ENCODE assay signal across 24 mouse cellular contexts in the genomic region with DNA sequence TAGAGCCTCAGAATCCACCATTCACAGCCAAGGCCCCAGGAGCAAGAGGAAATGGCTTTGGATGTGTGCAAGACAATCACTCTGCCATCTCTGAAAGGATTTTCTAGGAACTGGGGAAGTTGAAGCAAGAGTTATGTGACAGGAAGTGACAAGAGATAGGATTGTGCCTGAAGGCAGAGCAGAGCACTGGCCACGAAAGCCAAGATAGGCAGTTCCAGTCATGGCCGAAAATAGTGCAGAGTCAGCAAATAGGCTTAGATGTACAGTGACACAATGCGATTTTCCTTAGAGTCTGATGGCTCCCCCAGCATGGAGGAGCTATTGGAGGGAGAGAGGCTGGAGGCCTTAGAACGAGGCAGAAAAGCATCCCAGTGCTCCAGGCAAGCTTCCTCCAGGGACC.
DNase-seq lines count a peak whose midpoint lies in the region; ATAC-seq and TF ChIP-seq lines count a peak whose summit lies in the region.
"Had no signal": no experiment of that assay in that cellular context is flagged by ENCODE, and none has a peak within 500 bp of the region (broad histone marks: within the 10 kb centered on the region; RNA-seq: fewer than 3 reads in every experiment).

No protein-coding gene starts in this region.

- no peak overlapping the region for H3K4me2 ChIP-seq in heart, embryonic 12.5 days
- no peak overlapping the region for H3K4me2 ChIP-seq in heart, embryonic 11.5 days
- H3K4me2 ChIP-seq in lung, embryonic 14.5 days, result no peak overlapping the region
- no peak overlapping the region for H3K4me2 ChIP-seq in liver, embryonic 16.5 days (ENCODE audit: low read depth, low read length)
- H3K4me2 ChIP-seq: hindbrain, embryonic 14.5 days had no signal

- H3K27ac ChIP-seq in heart, embryonic 12.5 days (ENCODE audit: poor library complexity, severe bottlenecking), result no peak overlapping the region
- H3K27ac ChIP-seq in heart, embryonic 11.5 days (ENCODE audit: low read depth, low read length), result no peak overlapping the region
- no peak overlapping the region for H3K27ac ChIP-seq in lung, embryonic 14.5 days (ENCODE audit: low read depth)
- no peak overlapping the region for H3K27ac ChIP-seq in MEL (ENCODE audit: control insufficient read depth, low read depth, low read length)
- H3K27ac ChIP-seq in liver, embryonic 16.5 days (ENCODE audit: low read length), result no peak overlapping the region
- H3K27ac ChIP-seq: gastrocnemius, adult 2 months; hindbrain, embryonic 14.5 days had no signal

- no peak for TF ChIP-seq RAD21 in MEL (IDR thresholded peaks at IDR 0.05; ENCODE audit: low read depth, low read length)

- peaks cover 59% of the 10 kb centered on the region for H3K4me1 ChIP-seq in heart, embryonic 12.5 days (replicated peaks)
- H3K4me1 ChIP-seq in heart, embryonic 11.5 days (ENCODE audit: control insufficient read depth, insufficient read depth, low read length), result peaks cover 31% of the 10 kb centered on the region
- H3K4me1 ChIP-seq in lung, embryonic 14.5 days (ENCODE audit: insufficient read depth), result 0 out of 2 replicates have a peak, but pooled peaks cover 13% of the 10 kb centered on the region
- no peaks in the 10 kb centered on the region for H3K4me1 ChIP-seq in MEL (ENCODE audit: control insufficient read depth in 1 of 2, insufficient read depth in 2 of 2, low read length in 2 of 2)
- H3K4me1 ChIP-seq in liver, embryonic 16.5 days (ENCODE audit: control insufficient read depth, low read depth, low read length), result no peaks in the 10 kb centered on the region

- no peak for TF ChIP-seq CTCF in lung, embryonic 14.5 days (IDR thresholded peaks at IDR 0.05; ENCODE audit: low read depth)
- TF ChIP-seq CTCF in MEL (IDR thresholded peaks at IDR 0.05 in 2 of 3, conservative IDR thresholded peaks at IDR 0.05 in 1 of 3; ENCODE audit: control insufficient read depth in 1 of 3, insufficient read depth in 1 of 3, low read depth in 2 of 3, low read length in 3 of 3, poor library complexity in 1 of 3, severe bottlenecking in 1 of 3), result no peak

- WGBS in heart, embryonic 12.5 days, result 46% methylated on average over 4 of the region's 4 CpGs
- WGBS in heart, embryonic 11.5 days (ENCODE audit: insufficient replicate concordance), result 49% methylated on average over 4 of the region's 4 CpGs
- 54% methylated on average over 4 of the region's 4 CpGs for WGBS in lung, embryonic 14.5 days
- WGBS in liver, embryonic 16.5 days (ENCODE audit: insufficient replicate concordance), result 25% methylated on average over 4 of the region's 4 CpGs

- no peaks in the 10 kb centered on the region for H3K36me3 ChIP-seq in heart, embryonic 12.5 days
- H3K36me3 ChIP-seq in heart, embryonic 11.5 days (ENCODE audit: control insufficient read depth, insufficient read depth, low read length), result no peaks in the 10 kb centered on the region
- no peaks in the 10 kb centered on the region for H3K36me3 ChIP-seq in lung, embryonic 14.5 days (ENCODE audit: insufficient read depth)
- no peaks in the 10 kb centered on the region for H3K36me3 ChIP-seq in MEL (ENCODE audit: control insufficient read depth in 1 of 2, insufficient read depth in 2 of 2, low read length in 2 of 2)
- no peaks in the 10 kb centered on the region for H3K36me3 ChIP-seq in liver, embryonic 16.5 days (ENCODE audit: control insufficient read depth, insufficient read depth)
- H3K36me3 ChIP-seq: G1E had no signal

- H3K4me3 ChIP-seq in heart, embryonic 12.5 days, result no peak overlapping the region
- H3K4me3 ChIP-seq in heart, embryonic 11.5 days (ENCODE audit: low read depth, low read length), result no peak overlapping the region
- no peak overlapping the region for H3K4me3 ChIP-seq in lung, embryonic 14.5 days (ENCODE audit: low read depth, low read length)
- no peak overlapping the region for H3K4me3 ChIP-seq in MEL (ENCODE audit: control insufficient read depth in 1 of 2, insufficient read depth in 1 of 2, low read depth in 2 of 2, low read length in 2 of 2)
- H3K4me3 ChIP-seq in liver, embryonic 16.5 days (ENCODE audit: low read depth, low read length), result no peak overlapping the region
- H3K4me3 ChIP-seq: gastrocnemius, adult 2 months; megakaryocyte, embryonic 14.5 days had no signal

- no peak overlapping the region for H3K9ac ChIP-seq in heart, embryonic 12.5 days
- H3K9ac ChIP-seq in heart, embryonic 11.5 days (ENCODE audit: low read depth, low read length), result no peak overlapping the region
- no peak overlapping the region for H3K9ac ChIP-seq in lung, embryonic 14.5 days
- H3K9ac ChIP-seq in MEL (ENCODE audit: control insufficient read depth, low read depth, low read length, poor library complexity, severe bottlenecking), result no peak overlapping the region
- no peak overlapping the region for H3K9ac ChIP-seq in liver, embryonic 16.5 days (ENCODE audit: low read depth, low read length)
- H3K9ac ChIP-seq: hindbrain, embryonic 14.5 days had no signal

- H3K27me3 ChIP-seq in heart, embryonic 12.5 days (replicated peaks), result no peaks in the 10 kb centered on the region
- no peaks in the 10 kb centered on the region for H3K27me3 ChIP-seq in heart, embryonic 11.5 days (ENCODE audit: control insufficient read depth, insufficient read depth, low read length)
- no peaks in the 10 kb centered on the region for H3K27me3 ChIP-seq in lung, embryonic 14.5 days (ENCODE audit: insufficient read depth, low read length)
- peaks cover 0 to 2% of the 10 kb centered on the region in 2 experiments; a peak in 1 of 4 replicates for H3K27me3 ChIP-seq in MEL (ENCODE audit: control insufficient read depth in 1 of 2, insufficient read depth in 2 of 2, low read length in 2 of 2)
- no peaks in the 10 kb centered on the region for H3K27me3 ChIP-seq in liver, embryonic 16.5 days (ENCODE audit: control insufficient read depth, insufficient read depth, low read depth, low read length)

- TF ChIP-seq POLR2A in MEL (IDR thresholded peaks at IDR 0.05; ENCODE audit: control insufficient read depth in 1 of 2, insufficient read depth in 1 of 2, low read depth in 1 of 2, low read length in 2 of 2, poor library complexity in 1 of 2), result no peak

- peak; percentile 57 for DNase-seq in lung, embryonic 14.5 days
- DNase-seq in lung, postnatal 25 days (ENCODE audit: low spot score), result no peak
- no peak for DNase-seq in MEL (ENCODE audit: low read depth, low spot score)
- DNase-seq: adrenal gland, adult 2 months; cerebellum, adult 8-10 months; cerebellum, postnatal 36 days; gastrocnemius, adult 2 months; heart, postnatal 36 days; kidney, adult 9 months; kidney, postnatal 25 days; lung, postnatal 10 days; midbrain, embryonic 14.5 days; right cerebral cortex, postnatal 25 days; spleen, adult 18-20 months had no signal

- ATAC-seq in heart, embryonic 12.5 days (ENCODE audit: insufficient number of reproducible peaks, low FRiP score), result peak; percentile 34; the same call in 1 of the 2 replicates
- ATAC-seq in heart, embryonic 11.5 days (replicated peaks; ENCODE audit: insufficient number of reproducible peaks, low FRiP score, low TSS enrichment), result no peak
- peak; percentile 43; the same call in 1 of the 2 replicates for ATAC-seq in lung, embryonic 14.5 days (ENCODE audit: insufficient read depth)
- peak; percentile 39; the same call in 1 of the 2 replicates for ATAC-seq in liver, embryonic 16.5 days (ENCODE audit: low read depth)
- ATAC-seq in megakaryocyte progenitor cell, adult 5-6 weeks (replicated peaks; ENCODE audit: poor library complexity), result no peak
- ATAC-seq in cerebellum, adult (ENCODE audit: insufficient number of reproducible peaks, low FRiP score, low TSS enrichment), result no peak
- ATAC-seq: forebrain, embryonic 14.5 days; intestine, embryonic 16.5 days had no signal

- no peak for TF ChIP-seq EP300 in MEL (IDR thresholded peaks at IDR 0.05; ENCODE audit: low read depth in 1 of 2, low read length in 2 of 2)

- no peaks in the 10 kb centered on the region for H3K9me3 ChIP-seq in heart, embryonic 12.5 days (replicated peaks)
- H3K9me3 ChIP-seq in heart, embryonic 11.5 days (replicated peaks; ENCODE audit: control insufficient read depth, low read length), result no peaks in the 10 kb centered on the region
- no peaks in the 10 kb centered on the region for H3K9me3 ChIP-seq in lung, embryonic 14.5 days (ENCODE audit: low read depth, low read length)
- no peaks in the 10 kb centered on the region for H3K9me3 ChIP-seq in MEL (replicated peaks; ENCODE audit: insufficient read depth, low read length)
- no peaks in the 10 kb centered on the region for H3K9me3 ChIP-seq in liver, embryonic 16.5 days (replicated peaks; ENCODE audit: control insufficient read depth, low read length)
- H3K9me3 ChIP-seq: megakaryocyte, embryonic 14.5 days had no signal

- no peaks in the 10 kb centered on the region for H3K79me2 ChIP-seq in MEL (ENCODE audit: control insufficient read depth, insufficient read depth, low read length, poor library complexity)

TF ChIP-seq in MEL, 35 proteins besides CTCF, POLR2A, EP300 and RAD21:
- no peak for TF ChIP-seq POLR2AphosphoS5 (IDR thresholded peaks at IDR 0.05; ENCODE audit: borderline replicate concordance, low read depth, low read length)
- peak; percentile 83 for TF ChIP-seq MAFK (IDR thresholded peaks at IDR 0.05; ENCODE audit: borderline replicate concordance, low read depth, low read length)
TF ChIP-seq in MEL: peak in this region for 1.

Comparison
In these comparisons a context has a peak if more than half of its experiments do, and no peak if none do; other contexts are left out.
1. ATAC-seq: peak in heart, embryonic 12.5 days (single experiment), lung, embryonic 14.5 days (single experiment) and liver, embryonic 16.5 days (single experiment); none in heart, embryonic 11.5 days (single experiment), megakaryocyte progenitor cell, adult 5-6 weeks (single experiment) and cerebellum, adult (single experiment).